Mouse (Mus musculus) kidney, postnatal 36 days (tissue): ENCODE measurements around the gene Tmem231.
A peak's percentile ranks its signal among the peaks of the same experiment; 100 is the strongest.

ENCODE experiments used
- DNase-seq, 2 experiments: peaks; one replicate each; pipeline ENCODE4 v3.0.0; 2021 to 2022; ENCODE audit warnings: mixed read lengths in 2 of 2

The Tmem231 gene

GRCm38 (mm10) chr8:111902080-111902479 lies 31.6 kb downstream of the Tmem231 start:
- no peak for DNase-seq

- DNase-seq: no peak
Observed at GRCm38 (mm10) chr8:111898586-111898985, 35.1 kb downstream of the Tmem231 start.

DNA sequence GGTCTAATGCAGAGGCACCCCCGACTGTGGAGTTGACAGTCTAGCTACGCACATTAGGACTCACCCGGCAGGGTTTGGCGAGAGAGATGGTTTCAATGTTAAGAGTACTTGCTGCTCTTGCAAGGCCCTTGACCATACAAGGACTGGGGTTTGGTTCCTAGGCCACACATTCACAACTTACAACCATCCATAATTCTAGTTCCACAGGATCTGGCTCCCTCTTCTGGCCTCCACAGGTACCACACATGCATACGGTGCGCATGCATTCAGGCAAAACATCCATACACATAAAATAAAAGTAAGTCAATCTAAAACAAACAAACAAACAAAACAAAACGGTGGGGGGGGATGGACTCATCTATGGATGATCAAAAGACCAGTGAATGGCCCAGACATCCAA lies 38.7 kb downstream of the Tmem231 start:
- no peak for DNase-seq

- no peak for DNase-seq
Observed at GRCm38 (mm10) chr8:111892615-111893014, 41.1 kb downstream of the Tmem231 start.

- DNase-seq: no peak
Observed at GRCm38 (mm10) chr8:111891983-111892382, 41.7 kb downstream of the Tmem231 start.

- no peak for DNase-seq
Observed at GRCm38 (mm10) chr8:111890911-111891303, 42.8 kb downstream of the Tmem231 start.

DNA sequence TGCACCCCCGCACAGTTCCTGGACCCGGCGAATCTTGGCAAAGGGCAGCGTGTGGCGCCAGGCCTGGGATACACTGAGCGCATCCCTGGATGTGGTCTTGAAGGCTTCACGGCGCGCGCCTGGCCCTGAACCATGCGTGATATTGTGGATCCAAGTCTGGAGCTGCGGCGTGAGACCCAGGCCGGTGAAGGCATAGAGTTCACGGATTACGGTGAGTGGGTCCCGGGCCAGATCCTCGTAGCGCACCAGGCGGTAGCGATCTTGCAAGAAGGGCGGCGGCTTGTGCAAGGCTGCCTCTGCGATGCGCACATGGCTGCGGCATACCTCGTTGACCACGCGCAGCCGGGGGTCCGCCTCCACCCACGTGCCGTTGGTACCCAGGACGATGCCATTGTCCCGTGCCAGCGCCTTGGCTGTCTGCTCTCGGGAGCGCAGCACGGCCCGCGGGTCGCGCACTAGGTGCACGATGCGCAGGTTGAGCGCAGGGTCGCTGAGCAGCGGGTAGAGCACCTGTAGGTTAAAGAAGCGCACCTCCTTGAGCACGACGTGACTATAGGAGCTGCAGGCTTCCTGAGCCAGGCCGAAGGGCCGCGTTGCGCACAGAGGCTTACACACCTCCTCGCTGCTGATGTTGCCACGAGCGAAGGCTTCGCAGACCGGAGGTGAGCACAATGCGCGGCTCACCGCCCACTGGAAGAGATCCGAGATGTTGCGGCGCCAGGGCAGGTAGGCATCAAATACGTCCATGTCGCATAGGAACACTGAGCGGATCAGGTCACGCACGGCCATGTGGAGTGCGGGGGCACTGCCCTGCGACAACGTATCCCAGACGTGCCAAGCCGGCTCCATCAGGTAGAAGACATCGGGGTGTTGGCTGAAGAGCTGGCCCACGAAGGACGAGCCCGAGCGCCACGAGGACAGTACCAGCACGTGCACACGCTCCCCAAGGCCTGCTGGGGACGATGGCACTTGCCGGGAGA lies 43.5 kb downstream of the Tmem231 start:
- DNase-seq: no peak

- peak; percentile 19 to 38 for DNase-seq
Observed at GRCm38 (mm10) chr8:111888091-111888650, 45.5 kb downstream of the Tmem231 start.

GRCm38 (mm10) chr8:111887479-111887878 lies 46.2 kb downstream of the Tmem231 start:
- DNase-seq: no peak

GRCm38 (mm10) chr8:111883615-111884014 lies 50.1 kb downstream of the Tmem231 start:
- no peak for DNase-seq

GRCm38 (mm10) chr8:111881591-111881990 lies 52.1 kb downstream of the Tmem231 start:
- DNase-seq: peak; percentile 49 to 77

DNA sequence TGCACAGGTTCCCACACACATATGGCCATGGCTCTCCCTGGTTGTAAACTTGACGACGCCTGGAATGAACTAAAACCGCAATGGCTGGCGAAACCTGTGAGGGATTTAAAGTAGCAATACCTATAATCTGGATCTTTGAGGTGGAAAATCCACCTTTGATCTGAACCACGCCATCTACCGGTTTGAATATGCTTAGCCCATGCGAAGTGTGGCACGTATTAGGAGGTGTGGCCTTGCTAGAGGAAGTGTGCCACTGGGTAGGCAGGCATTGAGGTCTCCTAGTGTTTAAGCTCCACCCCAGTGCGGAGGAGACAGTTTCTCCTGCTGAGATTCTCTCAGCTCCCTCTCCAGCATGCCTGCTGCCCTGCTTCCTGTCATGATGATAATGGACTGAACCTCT lies 56.0 kb downstream of the Tmem231 start:
- no peak for DNase-seq

- DNase-seq: peak; percentile 98 to 99
Observed at GRCm38 (mm10) chr8:111876355-111876948, 57.2 kb downstream of the Tmem231 start, which contains the start of gene Tmem170. Gene Tmem170, minus strand, starts transcription at chr8:111876750.

DNA sequence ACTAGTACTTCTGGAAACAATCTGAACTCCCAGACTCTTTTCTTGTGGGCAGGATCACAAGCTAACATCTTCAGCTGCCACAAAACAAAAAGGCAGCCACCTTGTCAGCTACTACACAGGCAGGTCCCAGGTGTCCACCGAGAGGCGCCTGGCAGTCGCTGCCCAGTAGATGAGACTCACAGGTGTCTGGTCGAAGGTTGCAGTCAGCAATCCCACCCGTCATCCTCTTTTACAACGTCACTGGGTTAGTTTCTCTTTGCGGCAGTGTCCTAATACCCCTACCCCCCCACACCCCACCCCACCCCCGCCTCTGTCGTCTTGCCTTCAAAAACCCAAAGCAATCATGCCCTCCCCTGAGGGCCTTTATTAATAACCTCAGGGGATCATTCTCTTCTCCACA lies 57.9 kb downstream of the Tmem231 start:
- DNase-seq: peak; percentile 23 to 37

GRCm38 (mm10) chr8:111871278-111871677 lies 62.4 kb downstream of the Tmem231 start:
- no peak for DNase-seq

- DNase-seq: no peak
Observed at GRCm38 (mm10) chr8:111870379-111870778, 63.3 kb downstream of the Tmem231 start.

DNA sequence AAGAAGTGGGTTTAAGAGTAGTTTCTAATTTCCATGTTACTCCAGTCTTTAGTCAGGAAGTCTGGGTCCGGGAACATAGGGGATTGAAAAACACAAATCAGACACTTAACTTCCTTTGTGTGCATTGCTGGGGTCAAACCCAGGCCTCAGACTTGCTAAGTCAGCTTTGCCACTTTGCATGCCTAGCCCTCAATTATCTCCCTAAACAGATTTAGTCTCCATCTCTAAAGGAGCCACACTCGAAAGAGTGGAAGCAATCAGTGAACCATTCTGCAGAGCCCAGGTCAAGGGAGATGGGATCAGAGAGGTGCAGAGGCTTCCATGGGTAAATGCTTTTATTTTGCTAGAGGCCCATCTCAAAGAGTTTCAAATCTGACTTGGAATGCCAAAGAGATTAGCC lies 65.0 kb downstream of the Tmem231 start:
- no peak for DNase-seq

DNA sequence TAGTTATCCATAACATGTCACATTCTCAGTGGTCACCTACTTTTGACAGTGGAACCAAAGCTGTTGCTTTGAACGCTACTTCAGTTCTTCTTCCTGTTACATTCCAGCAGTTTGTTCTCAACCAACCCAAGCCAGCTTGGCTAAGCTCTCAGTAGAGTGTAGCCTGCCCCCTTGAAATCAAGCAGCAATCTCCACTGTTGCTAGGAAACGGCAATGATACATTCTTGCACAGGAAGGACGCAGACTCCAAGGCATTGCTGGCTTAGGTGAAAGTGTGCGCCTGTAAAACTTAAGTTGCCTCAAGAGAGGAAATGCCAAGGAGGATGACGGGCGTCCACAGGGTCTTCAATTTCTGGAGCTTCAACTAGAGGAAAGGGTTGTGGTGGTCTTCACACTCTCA lies 67.8 kb downstream of the Tmem231 start:
- DNase-seq: peak; percentile 18 to 43

DNA sequence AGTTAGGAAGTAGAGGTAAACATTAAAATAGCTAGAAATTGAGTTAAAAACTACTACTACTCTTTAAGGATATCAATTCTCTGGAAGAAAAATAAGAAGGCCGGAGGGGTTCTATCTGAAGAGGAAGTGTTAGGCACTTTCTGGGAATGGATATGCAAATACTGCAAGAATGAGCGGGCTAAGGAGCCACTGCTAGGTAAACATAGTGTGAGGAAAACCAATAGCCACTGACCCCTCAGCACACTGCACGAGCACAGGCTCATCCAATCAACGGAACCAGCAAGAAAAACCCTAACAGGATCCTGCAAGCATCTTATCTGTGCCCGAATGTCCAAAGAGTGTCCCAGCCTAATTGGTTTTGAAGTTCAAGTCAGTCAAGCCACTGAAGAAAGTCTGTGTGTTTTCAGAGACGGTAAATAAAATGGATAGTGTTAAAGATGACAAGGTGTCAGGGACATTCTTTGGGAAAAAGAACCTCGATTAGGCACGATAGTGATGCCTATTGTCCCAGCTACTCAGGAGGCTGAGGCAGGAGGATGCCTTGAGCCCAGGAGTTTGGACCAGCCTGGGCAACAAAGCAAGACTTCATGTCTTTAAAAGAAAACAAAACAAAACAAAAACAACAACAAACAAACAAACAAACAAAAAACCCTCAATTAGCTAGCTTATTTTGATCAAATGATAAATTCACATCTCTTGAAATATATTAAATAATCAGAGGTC lies 68.4 kb downstream of the Tmem231 start:
- no peak for DNase-seq

- DNase-seq: no peak
Observed at GRCm38 (mm10) chr8:111864648-111865047, 69.0 kb downstream of the Tmem231 start.

- no peak for DNase-seq
Observed at GRCm38 (mm10) chr8:111863280-111863679, 70.4 kb downstream of the Tmem231 start.
